Mouse (Mus musculus): Measurements from ENCODE around the gene Capzb.

DNA sequence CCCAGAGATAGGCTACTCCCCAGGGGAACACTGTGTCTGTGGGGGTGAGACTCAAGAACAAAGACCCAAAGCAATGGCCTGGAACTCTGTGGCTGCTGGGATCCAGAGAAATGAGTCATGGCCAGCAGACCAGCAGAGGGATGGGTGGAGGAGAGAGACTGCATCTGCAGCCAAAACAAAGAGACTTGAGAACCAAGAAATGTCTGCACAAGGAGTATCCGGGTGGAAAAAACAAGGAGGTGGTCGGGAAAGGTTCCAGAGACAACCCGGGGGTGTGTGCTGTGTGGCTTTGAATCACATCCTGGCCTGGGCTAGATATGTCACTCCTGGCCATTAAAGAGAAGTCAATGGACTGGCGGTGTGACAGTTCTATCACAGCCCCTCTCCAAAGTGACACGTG lies 45.9 kb upstream of the Capzb start:
- TF ChIP-seq CTCF (IDR thresholded peaks at IDR 0.05; ENCODE audit: insufficient read depth, low read depth, low read length) (no peak), POLR2A (IDR thresholded peaks at IDR 0.05; ENCODE audit: insufficient read depth, low read depth, low read length) (no peak)

Data from olfactory bulb, adult 2 months (tissue).